Mouse (Mus musculus): ENCODE data around the gene Relb. TPM values are rescaled to one million over a fixed set of nuclear protein-coding genes. Genes with fewer than 3 reads are reported as not detected.
A peak's percentile ranks its signal among the peaks of the same experiment; 100 is the strongest.
"Not testable (repeated sequence)": the region's sequence is repeated elsewhere in the genome, so short reads cannot be mapped to it uniquely, and the experiment has no call there.

Gene Relb
- polyA plus RNA-seq, 1 experiment from 2014 or later = 7.3 TPM

- WGBS = 88% methylated on average over 7 of the region's 7 CpGs
- ATAC-seq (ENCODE audit: insufficient read depth) = no peak
- no peak for TF ChIP-seq CTCF (IDR thresholded peaks at IDR 0.05; ENCODE audit: low read depth)
Measured at GRCm38 (mm10) chr7:19620811-19621210, 8.4 kb downstream of the Relb start.

GRCm38 (mm10) chr7:19619004-19619801 is 10.0 kb downstream of the Relb start:
- peak overlapping the region; percentile 42 for H3K9ac ChIP-seq
- H3K27me3 ChIP-seq (ENCODE audit: insufficient read depth, low read length) = peaks cover 4% of the 10 kb centered on the region; the same call in 1 of the 2 replicates
- ATAC-seq (ENCODE audit: insufficient read depth) (peak; percentile 85), DNase-seq (peak; percentile 94)
- H3K36me3 ChIP-seq (ENCODE audit: insufficient read depth) = no peaks in the 10 kb centered on the region
- no peaks in the 10 kb centered on the region for H3K9me3 ChIP-seq (ENCODE audit: low read depth, low read length)
- H3K27ac ChIP-seq (ENCODE audit: low read depth) = no peak overlapping the region
- H3K4me2 ChIP-seq = peak overlapping the region; percentile 58
- TF ChIP-seq CTCF (IDR thresholded peaks at IDR 0.05; ENCODE audit: low read depth) = peak; percentile 91
- peak overlapping the region; percentile 29 for H3K4me3 ChIP-seq (ENCODE audit: low read depth, low read length)
- 9% methylated on average over 35 of the region's 35 CpGs for WGBS
- H3K4me1 ChIP-seq (ENCODE audit: insufficient read depth) = no peaks in the 10 kb centered on the region

More at GRCm38 (mm10) chr7:19620811-19621210, 8.4 kb downstream of the Relb start:
- Histone ChIP-seq H3K27ac (ENCODE audit: low read depth) (no peak overlapping the region), H3K4me1 (ENCODE audit: insufficient read depth) (no peaks in the 10 kb centered on the region), H3K4me3 (ENCODE audit: low read depth, low read length) (no peak overlapping the region), H3K36me3 (ENCODE audit: insufficient read depth) (no peaks in the 10 kb centered on the region), H3K4me2 (no peak overlapping the region), H3K9ac (no peak overlapping the region), H3K9me3 (ENCODE audit: low read depth, low read length) (no peaks in the 10 kb centered on the region), H3K27me3 (ENCODE audit: insufficient read depth, low read length) (peaks cover 4% of the 10 kb centered on the region; the same call in 1 of the 2 replicates)
- no peak for DNase-seq

- H3K4me3 ChIP-seq (ENCODE audit: low read depth, low read length) = no peak overlapping the region
- H3K4me2 ChIP-seq = no peak overlapping the region
- no peak for TF ChIP-seq CTCF (IDR thresholded peaks at IDR 0.05; ENCODE audit: low read depth)
- 83% methylated on average over 12 of the region's 12 CpGs for WGBS
- DNase-seq (no peak), ATAC-seq (ENCODE audit: insufficient read depth) (no peak)
- H3K27ac ChIP-seq (ENCODE audit: low read depth) = no peak overlapping the region
- H3K27me3 ChIP-seq (ENCODE audit: insufficient read depth, low read length) = peaks cover 2% of the 10 kb centered on the region; the same call in 1 of the 2 replicates
- no peaks in the 10 kb centered on the region for H3K4me1 ChIP-seq (ENCODE audit: insufficient read depth)
- H3K9ac ChIP-seq = no peak overlapping the region
- no peaks in the 10 kb centered on the region for H3K36me3 ChIP-seq (ENCODE audit: insufficient read depth)
- H3K9me3 ChIP-seq (ENCODE audit: low read depth, low read length) = no peaks in the 10 kb centered on the region
Measured at GRCm38 (mm10) chr7:19615036-19615577, 14.1 kb downstream of the Relb start.

GRCm38 (mm10) chr7:19610969-19611368 is 18.3 kb downstream of the Relb start:
- TF ChIP-seq CTCF (IDR thresholded peaks at IDR 0.05; ENCODE audit: low read depth) = peak; percentile 14; the same call in 1 of the 2 replicates
- WGBS = 75% methylated on average over 5 of the region's 5 CpGs

GRCm38 (mm10) chr7:19609641-19610332 is 19.5 kb downstream of the Relb start:
- TF ChIP-seq CTCF (IDR thresholded peaks at IDR 0.05; ENCODE audit: low read depth) = peak; percentile 12; the same call in 1 of the 2 replicates
- no peak overlapping the region for H3K27ac ChIP-seq (ENCODE audit: low read depth)
- H3K4me2 ChIP-seq = no peak overlapping the region
- no peaks in the 10 kb centered on the region for H3K4me1 ChIP-seq (ENCODE audit: insufficient read depth)
- H3K27me3 ChIP-seq (ENCODE audit: insufficient read depth, low read length) = no peaks in the 10 kb centered on the region
- H3K9ac ChIP-seq = no peak overlapping the region
- H3K36me3 ChIP-seq (ENCODE audit: insufficient read depth) = no peaks in the 10 kb centered on the region
- 93% methylated on average over 12 of the region's 12 CpGs for WGBS
- ATAC-seq (ENCODE audit: insufficient read depth) (no peak), DNase-seq (no peak)
- H3K9me3 ChIP-seq (ENCODE audit: low read depth, low read length) = no peaks in the 10 kb centered on the region
- no peak overlapping the region for H3K4me3 ChIP-seq (ENCODE audit: low read depth, low read length)

More at GRCm38 (mm10) chr7:19610969-19611368, 18.3 kb downstream of the Relb start:
- H3K9me3 ChIP-seq (ENCODE audit: low read depth, low read length) = no peaks in the 10 kb centered on the region
- H3K9ac ChIP-seq = no peak overlapping the region
- no peaks in the 10 kb centered on the region for H3K27me3 ChIP-seq (ENCODE audit: insufficient read depth, low read length)
- ATAC-seq (ENCODE audit: insufficient read depth) = no peak
- H3K4me2 ChIP-seq = no peak overlapping the region
- no peak for DNase-seq
- H3K4me3 ChIP-seq (ENCODE audit: low read depth, low read length) = no peak overlapping the region
- no peaks in the 10 kb centered on the region for H3K4me1 ChIP-seq (ENCODE audit: insufficient read depth)
- no peaks in the 10 kb centered on the region for H3K36me3 ChIP-seq (ENCODE audit: insufficient read depth)
- no peak overlapping the region for H3K27ac ChIP-seq (ENCODE audit: low read depth)

GRCm38 (mm10) chr7:19607291-19607690 is 21.9 kb downstream of the Relb start:
- H3K27ac ChIP-seq (ENCODE audit: low read depth) = no peak overlapping the region
- no peak for TF ChIP-seq CTCF (IDR thresholded peaks at IDR 0.05; ENCODE audit: low read depth)
- ATAC-seq (ENCODE audit: insufficient read depth) (no peak), DNase-seq (no peak)
- H3K4me1 ChIP-seq (ENCODE audit: insufficient read depth) = peaks cover 9% of the 10 kb centered on the region
- no peaks in the 10 kb centered on the region for H3K9me3 ChIP-seq (ENCODE audit: low read depth, low read length)
- no peaks in the 10 kb centered on the region for H3K27me3 ChIP-seq (ENCODE audit: insufficient read depth, low read length)
- WGBS = 71% methylated on average over 5 of the region's 5 CpGs
- no peak overlapping the region for H3K9ac ChIP-seq
- H3K36me3 ChIP-seq (ENCODE audit: insufficient read depth) = peaks cover under 1% of the 10 kb centered on the region
- no peak overlapping the region for H3K4me3 ChIP-seq (ENCODE audit: low read depth, low read length)
- no peak overlapping the region for H3K4me2 ChIP-seq

- H3K9me3 ChIP-seq (ENCODE audit: low read depth, low read length); H3K4me1 ChIP-seq (ENCODE audit: insufficient read depth); DNase-seq; H3K27me3 ChIP-seq (ENCODE audit: insufficient read depth, low read length); ATAC-seq (ENCODE audit: insufficient read depth): not testable (repeated sequence)
- Histone ChIP-seq H3K4me3 (ENCODE audit: low read depth, low read length) (peak overlapping the region; percentile 96), H3K27ac (ENCODE audit: low read depth) (0 out of 2 replicates have a peak overlapping the region, but pooled peaks have one; percentile 78), H3K4me2 (peak overlapping the region; percentile 93), H3K36me3 (ENCODE audit: insufficient read depth) (peaks cover 25% of the 10 kb centered on the region), H3K9ac (peak overlapping the region; percentile 95; the same call in 1 of the 2 replicates)
- 59% methylated on average over 10 of the region's 10 CpGs for WGBS
Measured at GRCm38 (mm10) chr7:19604606-19605214, 24.5 kb downstream of the Relb start.
